Mouse (Mus musculus): ENCODE results near the gene Olfr1495.
"Not testable (repeated sequence)": the region's sequence is repeated elsewhere in the genome, so short reads cannot be mapped to it uniquely, and the experiment has no call there.

Olfr1495 gene

DNA sequence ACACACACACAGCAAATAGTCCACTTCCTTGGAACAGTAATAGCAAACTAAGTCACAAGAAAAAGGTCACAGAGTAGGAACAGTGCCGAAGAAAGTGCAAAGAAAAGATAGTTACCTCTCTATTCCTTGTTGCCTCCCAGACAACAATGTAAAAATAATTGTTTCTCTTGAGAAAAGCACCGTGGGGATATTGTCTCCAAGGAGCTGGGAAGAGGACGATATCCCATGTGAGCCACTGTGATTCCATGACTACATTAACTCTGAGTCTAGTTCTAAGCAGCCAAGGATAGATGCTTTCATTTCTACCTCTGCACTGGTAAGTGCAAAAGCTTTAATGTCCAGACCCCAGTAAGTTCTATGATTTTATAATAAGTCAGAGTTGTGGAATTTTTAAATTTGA is at the start of gene Olfr1495:
Olfr1495 (plus strand) TSS at position 301 of the 400 bp plus-strand sequence.
- no peak for DNase-seq (ENCODE audit: low read depth, low spot score)

GRCm38 (mm10) chr19:13722978-13723377 is 41.4 kb upstream of the Olfr1495 start, which contains the start of gene Olfr1493-ps1:
Olfr1493-ps1 (plus strand) TSS chr19:13723278.
- DNase-seq (ENCODE audit: low read depth, low spot score), result no peak

DNA sequence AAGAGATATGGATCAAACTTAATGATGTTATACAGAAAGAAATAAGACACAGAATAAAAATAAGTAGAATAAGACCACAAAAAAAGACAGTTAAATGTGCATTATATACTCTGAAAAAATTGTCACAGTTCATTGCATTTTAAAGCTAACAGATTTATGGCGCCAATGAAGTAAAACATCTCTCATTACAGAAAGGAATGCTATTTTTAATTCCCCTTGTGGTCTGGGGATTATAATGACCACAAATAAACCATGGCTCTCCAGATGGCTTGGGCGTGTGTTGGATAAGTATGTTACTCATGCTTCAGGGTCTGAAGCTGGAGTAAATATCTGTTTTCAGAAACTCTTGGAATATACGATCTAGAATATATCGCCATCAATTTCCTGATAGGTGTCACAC is 25.0 kb upstream of the Olfr1495 start, which contains the start of gene Olfr1494:
Olfr1494 (plus strand) TSS at position 301 of the 400 bp plus-strand sequence.
- DNase-seq (ENCODE audit: low read depth, low spot score), result no peak

GRCm38 (mm10) chr19:13749366-13749765 is 15.0 kb upstream of the Olfr1495 start:
- DNase-seq (ENCODE audit: low read depth, low spot score), result no peak

DNA sequence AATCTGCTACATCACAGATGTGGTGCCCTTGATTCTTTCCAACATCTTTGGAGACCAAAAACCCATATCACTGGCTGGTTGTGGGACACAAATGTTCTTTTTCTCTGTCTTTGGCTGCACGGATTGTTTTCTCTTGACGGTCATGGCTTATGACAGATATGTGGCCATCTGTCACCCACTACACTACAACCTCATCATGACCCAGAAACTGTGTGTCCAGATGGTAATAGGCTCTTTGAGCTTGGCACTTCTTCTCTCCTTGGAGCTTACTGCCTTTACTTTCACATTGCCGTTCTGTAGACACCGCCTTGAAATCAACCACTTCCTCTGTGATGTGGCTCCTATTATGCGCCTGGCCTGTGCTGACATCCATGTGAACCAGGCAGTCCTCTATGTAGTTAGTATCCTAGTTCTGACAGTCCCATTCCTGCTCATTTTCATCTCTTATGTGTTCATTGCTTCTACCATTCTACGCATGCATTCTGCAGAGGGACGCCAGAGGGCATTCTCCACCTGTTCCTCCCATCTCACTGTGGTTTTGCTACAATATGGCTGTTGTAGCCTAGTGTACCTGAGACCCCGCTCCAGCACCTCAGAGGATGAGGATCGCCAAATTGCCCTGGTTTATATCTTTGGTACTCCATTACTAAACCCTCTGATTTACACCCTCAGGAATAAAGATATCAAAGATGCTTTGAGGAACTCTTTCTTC is 4.3 kb downstream of the Olfr1495 start:
- no peak for DNase-seq (ENCODE audit: low read depth, low spot score)

DNA sequence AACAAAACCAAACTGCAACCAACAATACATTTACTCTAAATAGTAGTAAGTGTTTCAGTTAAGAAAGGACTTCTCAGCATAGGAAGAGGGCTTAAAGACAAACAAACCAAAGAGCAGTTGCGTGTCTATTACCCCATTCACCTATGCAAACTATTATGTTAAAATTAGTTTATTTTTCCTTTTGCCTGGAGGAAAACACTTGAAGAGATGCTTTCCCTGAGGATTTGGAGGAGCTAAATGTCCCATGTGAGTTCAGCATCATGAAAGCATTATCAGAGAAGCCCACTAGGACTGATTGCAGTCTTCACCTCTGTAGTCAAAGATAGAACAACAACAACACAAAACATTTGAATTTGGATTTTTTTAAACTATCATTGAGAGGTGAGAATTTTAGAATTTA is 13.2 kb downstream of the Olfr1495 start, which contains the start of gene Olfr1496:
Olfr1496 (plus strand) TSS at position 301 of the 400 bp plus-strand sequence.
- DNase-seq (ENCODE audit: low read depth, low spot score), result no peak

DNA sequence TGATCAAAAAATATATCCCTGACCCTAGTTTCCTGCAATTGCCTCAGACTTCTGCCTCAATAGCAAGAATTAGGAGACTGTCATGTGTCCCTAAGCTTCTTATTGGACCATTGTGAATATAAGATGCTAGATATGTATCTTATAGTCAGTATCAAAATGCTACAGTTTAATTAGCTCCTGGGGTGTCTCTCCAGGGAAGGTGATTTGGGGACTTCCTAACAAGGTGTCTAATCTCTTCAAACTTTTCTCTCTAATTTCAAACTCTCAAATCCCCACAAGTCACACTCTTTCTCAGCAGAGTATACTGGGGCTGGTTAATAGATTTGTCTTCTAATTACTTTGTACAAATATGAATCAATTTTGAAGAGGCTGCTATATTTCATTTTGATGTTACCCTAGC is 33.7 kb downstream of the Olfr1495 start, which contains the start of gene Olfr1497:
Olfr1497 (minus strand) TSS at position 101 of the 400 bp plus-strand sequence.
- DNase-seq (ENCODE audit: low read depth, low spot score), result no peak

- DNase-seq (ENCODE audit: low read depth, low spot score), result not testable (repeated sequence)
These were observed 41.1 kb downstream of the Olfr1495 start for GRCm38 (mm10) chr19:13805486-13805885.

- DNase-seq (ENCODE audit: low read depth, low spot score), result no peak
These were observed 48.4 kb downstream of the Olfr1495 start for GRCm38 (mm10) chr19:13812823-13813222.

- DNase-seq (ENCODE audit: low read depth, low spot score), result no peak
These were observed 54.4 kb downstream of the Olfr1495 start for GRCm38 (mm10) chr19:13818827-13819226.

DNA sequence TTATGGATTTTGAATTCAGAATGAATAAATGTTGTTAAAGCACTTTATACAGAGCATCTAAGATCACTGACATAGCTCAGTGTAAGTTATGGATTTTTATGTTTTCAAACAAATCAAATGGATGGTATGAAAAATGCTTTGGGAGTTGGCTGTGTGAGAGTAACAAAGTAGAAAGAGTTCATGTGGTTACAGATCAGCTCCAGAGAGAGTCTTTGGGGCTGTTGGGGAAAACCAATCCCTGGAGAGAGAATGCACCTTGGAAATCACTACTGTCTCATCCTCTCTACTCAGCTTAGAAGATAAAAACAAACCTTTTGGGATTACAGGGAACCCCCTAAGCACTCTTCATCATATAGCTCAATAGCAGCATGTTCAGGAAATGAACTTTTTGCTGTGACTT is 54.9 kb downstream of the Olfr1495 start, which contains the start of gene Olfr1499:
Olfr1499 (minus strand) TSS at position 101 of the 400 bp plus-strand sequence.
- no peak for DNase-seq (ENCODE audit: low read depth, low spot score)
